17 mouse cellular contexts compared by ENCODE assay signal in the genomic region with DNA sequence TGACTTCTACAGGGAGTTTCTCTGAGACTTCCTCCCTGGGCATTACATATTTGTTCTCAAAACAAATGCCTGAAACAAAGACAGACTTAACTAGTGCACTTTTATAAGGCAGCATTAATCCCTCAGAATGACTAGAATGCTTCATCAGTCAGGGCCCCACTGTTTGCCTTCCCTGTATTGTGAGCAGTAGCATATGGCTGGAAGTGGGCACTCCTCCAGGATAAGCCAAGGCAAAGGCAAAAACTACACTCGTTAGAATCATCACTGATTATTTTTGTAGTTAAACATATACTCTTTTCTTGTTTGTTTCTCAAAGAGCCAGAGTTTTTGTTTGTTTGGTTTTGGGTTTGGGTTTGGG. TPM values are rescaled to one million over a fixed set of nuclear protein-coding genes. Genes with fewer than 3 reads are reported as not detected.
DNase-seq lines count a peak whose midpoint lies in the region; ATAC-seq and TF ChIP-seq lines count a peak whose summit lies in the region.
"Had no signal": no experiment of that assay in that cellular context is flagged by ENCODE, and none has a peak within 500 bp of the region (broad histone marks: within the 10 kb centered on the region; RNA-seq: fewer than 3 reads in every experiment).

No protein-coding gene starts in this region.

- no peaks in the 10 kb centered on the region for H3K9me3 ChIP-seq in heart, embryonic 10.5 days
- H3K9me3 ChIP-seq in kidney, postnatal 0 days (replicated peaks; ENCODE audit: low read length), result no peaks in the 10 kb centered on the region
- H3K9me3 ChIP-seq in limb, embryonic 15.5 days, result no peaks in the 10 kb centered on the region

- no peak overlapping the region for H3K4me3 ChIP-seq in heart, embryonic 10.5 days
- H3K4me3 ChIP-seq in kidney, postnatal 0 days (replicated peaks; ENCODE audit: low read depth, low read length), result no peak overlapping the region
- H3K4me3 ChIP-seq in brown adipose tissue, adult 24 weeks (ENCODE audit: insufficient read depth, low read depth, low read length), result no peak overlapping the region
- H3K4me3 ChIP-seq in limb, embryonic 15.5 days, result no peak overlapping the region
- H3K4me3 ChIP-seq: erythroblast, embryonic 14.5 days; left cerebral cortex, adult 2 months; myocyte had no signal

- H3K27ac ChIP-seq in heart, embryonic 10.5 days, result peak overlapping the region; percentile 6; the same call in 1 of the 2 replicates
- H3K27ac ChIP-seq in kidney, postnatal 0 days, result no peak overlapping the region
- H3K27ac ChIP-seq in brown adipose tissue, adult 24 weeks (replicated peaks; ENCODE audit: low read depth, low read length), result peak overlapping the region; percentile 95
- H3K27ac ChIP-seq in limb, embryonic 15.5 days, result peak overlapping the region; percentile 70
- H3K27ac ChIP-seq: left cerebral cortex, adult 2 months had no signal

- no peak for DNase-seq in heart, embryonic 10.5 days (ENCODE audit: low spot score)
- DNase-seq in heart, adult 18-20 months, result no peak
- DNase-seq in kidney, postnatal 0 days (ENCODE audit: low spot score), result peak; percentile 35
- DNase-seq in kidney, adult 11 months, result no peak
- no peak for DNase-seq in right cerebral cortex, postnatal 36 days (ENCODE audit: low spot score in 2 of 2)
- DNase-seq: cerebellum, adult 18-20 months; heart, postnatal 36 days; liver; lung, postnatal 10 days had no signal

- peaks cover 19% of the 10 kb centered on the region for H3K4me1 ChIP-seq in heart, embryonic 10.5 days
- H3K4me1 ChIP-seq in kidney, postnatal 0 days (replicated peaks; ENCODE audit: insufficient read depth, low read length), result no peaks in the 10 kb centered on the region
- peaks cover 34% of the 10 kb centered on the region for H3K4me1 ChIP-seq in brown adipose tissue, adult 24 weeks (ENCODE audit: control insufficient read depth, insufficient read depth, insufficient read length, low read length)
- peaks cover 14% of the 10 kb centered on the region for H3K4me1 ChIP-seq in limb, embryonic 15.5 days

- H3K4me2 ChIP-seq in kidney, postnatal 0 days (ENCODE audit: low read length), result no peak overlapping the region
- H3K4me2 ChIP-seq in limb, embryonic 15.5 days, result no peak overlapping the region
- H3K4me2 ChIP-seq: midbrain, embryonic 11.5 days had no signal

- no peaks in the 10 kb centered on the region for H3K27me3 ChIP-seq in heart, embryonic 10.5 days (ENCODE audit: insufficient read depth, poor library complexity, severe bottlenecking)
- no peaks in the 10 kb centered on the region for H3K27me3 ChIP-seq in kidney, postnatal 0 days (ENCODE audit: insufficient read depth, low read length)
- H3K27me3 ChIP-seq in limb, embryonic 15.5 days, result no peaks in the 10 kb centered on the region

- no peaks in the 10 kb centered on the region for H3K36me3 ChIP-seq in heart, embryonic 10.5 days
- no peaks in the 10 kb centered on the region for H3K36me3 ChIP-seq in kidney, postnatal 0 days (ENCODE audit: insufficient read depth, low read length)
- H3K36me3 ChIP-seq in limb, embryonic 15.5 days, result no peaks in the 10 kb centered on the region

- TF ChIP-seq CTCF in kidney, postnatal 0 days (IDR thresholded peaks at IDR 0.05; ENCODE audit: low read depth), result no peak

- 40% methylated on average over 1 of the region's 1 CpGs for WGBS in heart, embryonic 10.5 days
- 20% methylated on average over 1 of the region's 1 CpGs for WGBS in kidney, postnatal 0 days
- 44% methylated on average over 1 of the region's 1 CpGs for WGBS in limb, embryonic 15.5 days

- no peak for ATAC-seq in kidney, postnatal 0 days (replicated peaks; ENCODE audit: low FRiP score, low read depth)
- ATAC-seq in limb, embryonic 15.5 days (ENCODE audit: insufficient number of reproducible peaks, low FRiP score, low TSS enrichment, low read depth), result no peak
- ATAC-seq: CD4-positive, CD25-positive, alpha-beta regulatory T cell, adult 4 months had no signal

- H3K9ac ChIP-seq in kidney, postnatal 0 days (ENCODE audit: low read depth, low read length), result no peak overlapping the region
- H3K9ac ChIP-seq in limb, embryonic 15.5 days, result no peak overlapping the region

RNA-seq across cellular contexts. Expression of a gene that starts 11.0 kb away (rescaled TPM):
- 28.2 and 36.1 TPM in 2 replicates for polyA plus RNA-seq in heart, embryonic 10.5 days (2016; fragmentation: Nextera tagmentation; extraction: Ambion mirVana)
- 100 to 1,000 TPM; 200 to 201 TPM for total RNA-seq in heart, adult 18-20 months (2021)
- 69.4 and 75.5 TPM in 2 replicates for polyA plus RNA-seq in kidney, postnatal 0 days (2015; fragmentation: Nextera tagmentation; extraction: Ambion mirVana)
- 735 and 867 TPM in 2 replicates for polyA plus RNA-seq in brown adipose tissue, adult 24 weeks (2012; ENCODE audit: insufficient read depth, insufficient read length, missing spikeins)
- 245 and 304 TPM in 2 replicates for polyA plus RNA-seq in limb, embryonic 15.5 days (2015; fragmentation: Nextera tagmentation; extraction: Ambion mirVana)
- total RNA-seq: common myeloid progenitor, adult 5-6 weeks had no signal
- polyA plus RNA-seq: CD4-positive, CD25-positive, alpha-beta regulatory T cell, adult 4 months; erythroblast, embryonic 14.5 days had no signal

RNA-seq across cellular contexts. Expression of a gene that starts 36.2 kb away (rescaled TPM):
- 7.4 and 10.0 TPM in 2 replicates for polyA plus RNA-seq in heart, embryonic 10.5 days (2016; fragmentation: Nextera tagmentation; extraction: Ambion mirVana)
- total RNA-seq in heart, adult 18-20 months (2021), result 10 to 100 TPM; 33.0 to 39.1 TPM
- polyA plus RNA-seq in kidney, postnatal 0 days (2015; fragmentation: Nextera tagmentation; extraction: Ambion mirVana), result 53.9 and 54.2 TPM in 2 replicates
- polyA plus RNA-seq in brown adipose tissue, adult 24 weeks (2012; ENCODE audit: insufficient read depth, insufficient read length, missing spikeins), result 223 and 244 TPM in 2 replicates
- 32.6 and 38.6 TPM in 2 replicates for polyA plus RNA-seq in limb, embryonic 15.5 days (2015; fragmentation: Nextera tagmentation; extraction: Ambion mirVana)
- polyA plus RNA-seq: erythroblast, embryonic 14.5 days had no signal
